Mouse (Mus musculus): Measurements from ENCODE around the gene Fbxw11.
"Not testable (repeated sequence)": the region's sequence is repeated elsewhere in the genome, so short reads cannot be mapped to it uniquely, and the experiment has no call there.

Gene Fbxw11

GRCm38 (mm10) chr11:32708739-32709501 is 66.4 kb downstream of the Fbxw11 start:
- DNase-seq (ENCODE audit: low spot score in 2 of 2), result no peak

- DNase-seq (ENCODE audit: low spot score in 2 of 2), result peak in 1 of 2 experiments; percentile 48
These were observed 67.0 kb downstream of the Fbxw11 start for GRCm38 (mm10) chr11:32709563-32709962.

- DNase-seq (ENCODE audit: low spot score in 2 of 2), result peak in 1 of 2 experiments; percentile 35
These were observed 71.7 kb downstream of the Fbxw11 start for GRCm38 (mm10) chr11:32714230-32714629.

- DNase-seq (ENCODE audit: low spot score in 2 of 2), result no peak
These were observed 72.4 kb downstream of the Fbxw11 start for GRCm38 (mm10) chr11:32714896-32715295.

- no peak for DNase-seq (ENCODE audit: low spot score in 2 of 2)
These were observed 73.0 kb downstream of the Fbxw11 start for GRCm38 (mm10) chr11:32715495-32715894.

- DNase-seq (ENCODE audit: low spot score in 2 of 2), result no peak
These were observed 73.4 kb downstream of the Fbxw11 start for GRCm38 (mm10) chr11:32715970-32716369.

GRCm38 (mm10) chr11:32716876-32717275 is 74.4 kb downstream of the Fbxw11 start:
- no peak for DNase-seq (ENCODE audit: low spot score in 2 of 2)

- not testable (repeated sequence) for DNase-seq (ENCODE audit: low spot score in 2 of 2)
These were observed 75.2 kb downstream of the Fbxw11 start for GRCm38 (mm10) chr11:32717711-32718110.

- no peak for DNase-seq (ENCODE audit: low spot score in 2 of 2)
These were observed 75.8 kb downstream of the Fbxw11 start for GRCm38 (mm10) chr11:32718371-32718770.

- no peak for DNase-seq (ENCODE audit: low spot score in 2 of 2)
These were observed 76.5 kb downstream of the Fbxw11 start for GRCm38 (mm10) chr11:32718979-32719378.

- no peak for DNase-seq (ENCODE audit: low spot score in 2 of 2)
These were observed 80.1 kb downstream of the Fbxw11 start for GRCm38 (mm10) chr11:32722653-32723052.

GRCm38 (mm10) chr11:32723287-32723686 is 80.8 kb downstream of the Fbxw11 start:
- no peak for DNase-seq (ENCODE audit: low spot score in 2 of 2)

- DNase-seq (ENCODE audit: low spot score in 2 of 2), result no peak
These were observed 82.6 kb downstream of the Fbxw11 start for GRCm38 (mm10) chr11:32725171-32725570.

GRCm38 (mm10) chr11:32732467-32732866 is 89.9 kb downstream of the Fbxw11 start:
- no peak for DNase-seq (ENCODE audit: low spot score in 2 of 2)

GRCm38 (mm10) chr11:32733195-32733594 is 90.7 kb downstream of the Fbxw11 start:
- DNase-seq (ENCODE audit: low spot score in 2 of 2), result no peak

GRCm38 (mm10) chr11:32736371-32736770 is 93.8 kb downstream of the Fbxw11 start:
- DNase-seq (ENCODE audit: low spot score in 2 of 2), result no peak

- no peak for DNase-seq (ENCODE audit: low spot score in 2 of 2)
These were observed 95.2 kb downstream of the Fbxw11 start for GRCm38 (mm10) chr11:32737729-32738128.

GRCm38 (mm10) chr11:32743891-32744290 is 101.4 kb downstream of the Fbxw11 start:
- DNase-seq (ENCODE audit: low spot score in 2 of 2), result no peak

GRCm38 (mm10) chr11:32744463-32744862 is 101.9 kb downstream of the Fbxw11 start:
- DNase-seq (ENCODE audit: low spot score in 2 of 2), result no peak

- no peak for DNase-seq (ENCODE audit: low spot score in 2 of 2)
These were observed 102.9 kb downstream of the Fbxw11 start for GRCm38 (mm10) chr11:32745466-32745865.

GRCm38 (mm10) chr11:32746036-32746435 is 103.5 kb downstream of the Fbxw11 start:
- no peak for DNase-seq (ENCODE audit: low spot score in 2 of 2)

- DNase-seq (ENCODE audit: low spot score in 2 of 2), result no peak
These were observed 104.0 kb downstream of the Fbxw11 start for GRCm38 (mm10) chr11:32746475-32746874.

GRCm38 (mm10) chr11:32748800-32749199 is 106.3 kb downstream of the Fbxw11 start:
- no peak for DNase-seq (ENCODE audit: low spot score in 2 of 2)

Measured in cerebellum, postnatal 4 days (tissue).